Mouse (Mus musculus) MEL (cell line): Measurements from ENCODE around the gene Creb1. TPM values are rescaled to one million over a fixed set of nuclear protein-coding genes. Genes with fewer than 3 reads are reported as not detected.

Source experiments
- DNase-seq: peaks from one replicate; pipeline ENCODE4 v3.0.0; 2011; ENCODE audit warnings: low read depth, low spot score
- H3K27ac ChIP-seq: 2 replicates; pipeline ENCODE4 v1.5.1; 2012; ENCODE audit warnings: low read depth, mild to moderate bottlenecking, control low read depth, low read length, moderate library complexity; ENCODE audit not compliant: control insufficient read depth
- H3K27me3 ChIP-seq, 2 experiments: fragments of 150-350 bp in 1 of 2; sonication (generic) in 1 of 2; 2 replicates each; pipeline ENCODE4 v1.6.1; 2012; ENCODE audit warnings: low read length in 2 of 2, mild to moderate bottlenecking in 2 of 2, improper control_type of control experiment in 1 of 2, moderate library complexity in 1 of 2; ENCODE audit not compliant: insufficient read depth in 2 of 2, control insufficient read depth in 1 of 2
- H3K36me3 ChIP-seq, 2 experiments: 2 replicates each; pipeline ENCODE4 v1.6.1; 2012 to 2014; ENCODE audit warnings: low read length in 2 of 2, improper control_type of control experiment in 1 of 2, inconsistent platforms in 1 of 2, mild to moderate bottlenecking in 1 of 2; ENCODE audit not compliant: insufficient read depth in 2 of 2, control insufficient read depth in 1 of 2
- H3K4me1 ChIP-seq, 2 experiments: fragments of 150-350 bp in 1 of 2; sonication (generic) in 1 of 2; 2 replicates each; pipeline ENCODE4 v1.6.1; 2012; ENCODE audit warnings: low read length in 2 of 2, improper control_type of control experiment in 1 of 2, mild to moderate bottlenecking in 1 of 2; ENCODE audit not compliant: insufficient read depth in 2 of 2, control insufficient read depth in 1 of 2
- H3K4me3 ChIP-seq, 2 experiments: fragments of 150-350 bp in 1 of 2; sonication (generic) in 1 of 2; 2 replicates each; pipeline ENCODE4 v1.5.1; 2012; ENCODE audit warnings: low read depth in 2 of 2, low read length in 2 of 2, mild to moderate bottlenecking in 2 of 2, moderate library complexity in 2 of 2, control low read depth in 1 of 2, improper control_type of control experiment in 1 of 2; ENCODE audit not compliant: control insufficient read depth in 1 of 2, insufficient read depth in 1 of 2
- H3K79me2 ChIP-seq: 2 replicates; pipeline ENCODE4 v1.6.1; 2012; ENCODE audit warnings: mild to moderate bottlenecking, low read length, moderate library complexity; ENCODE audit not compliant: control insufficient read depth, poor library complexity, insufficient read depth
- H3K9ac ChIP-seq: 2 replicates; pipeline ENCODE4 v1.6.1; 2012; ENCODE audit warnings: low read depth, mild to moderate bottlenecking, control low read depth, low read length, moderate library complexity; ENCODE audit not compliant: control insufficient read depth, poor library complexity, severe bottlenecking
- H3K9me3 ChIP-seq: fragments of 150-350 bp; sonication (generic); replicated peaks from 2 replicates; pipeline ENCODE4 v1.6.1; 2012; ENCODE audit warnings: mild to moderate bottlenecking, low read length, improper control_type of control experiment, moderate library complexity; ENCODE audit not compliant: insufficient read depth
- BHLHE40 ChIP-seq: IDR thresholded peaks from 2 replicates; pipeline ENCODE4 v1.6.1; 2012; ENCODE audit warnings: low read depth, mild to moderate bottlenecking, inconsistent platforms, low read length, improper control_type of control experiment, borderline replicate concordance
- CHD1 ChIP-seq: IDR thresholded peaks from 2 replicates; pipeline ENCODE4 v1.6.1; 2012; ENCODE audit warnings: low read depth, mild to moderate bottlenecking, inconsistent platforms, low read length, improper control_type of control experiment
- CHD2 ChIP-seq: IDR thresholded peaks from 2 replicates; pipeline ENCODE4 v1.6.1; 2011; ENCODE audit warnings: low read length, improper control_type of control experiment
- CTCF ChIP-seq, 3 experiments: IDR thresholded peaks in 2 of 3; conservative IDR thresholded peaks in 1 of 3; 2 replicates each; pipeline ENCODE4 v1.5.1; 2011 to 2012; ENCODE audit warnings: low read length in 3 of 3, low read depth in 2 of 3, mild to moderate bottlenecking in 2 of 3, improper control_type of control experiment in 1 of 3, inconsistent platforms in 1 of 3, mixed read lengths in 1 of 3, moderate library complexity in 1 of 3; ENCODE audit not compliant: control insufficient read depth in 1 of 3, insufficient read depth in 1 of 3, poor library complexity in 1 of 3, severe bottlenecking in 1 of 3
- E2F4 ChIP-seq: IDR thresholded peaks from 2 replicates; pipeline ENCODE4 v1.6.1; 2011; ENCODE audit warnings: low read depth, low read length, improper control_type of control experiment, borderline replicate concordance
- ELF1 ChIP-seq: IDR thresholded peaks from 2 replicates; pipeline ENCODE4 v1.6.1; 2014; ENCODE audit warnings: low read depth, mild to moderate bottlenecking, inconsistent platforms, low read length, improper control_type of control experiment, moderate library complexity
- EP300 ChIP-seq, 2 experiments: IDR thresholded peaks; 2 replicates each; pipeline ENCODE4 v1.6.1; 2011; ENCODE audit warnings: improper control_type of control experiment in 2 of 2, low read length in 2 of 2, low read depth in 1 of 2, mild to moderate bottlenecking in 1 of 2
- GATA1 ChIP-seq: IDR thresholded peaks from 2 replicates; pipeline ENCODE4 v1.6.1; 2011; ENCODE audit warnings: low read depth, low read length, improper control_type of control experiment
- HCFC1 ChIP-seq: IDR thresholded peaks from 2 replicates; pipeline ENCODE4 v1.6.1; 2012; ENCODE audit warnings: low read depth, mild to moderate bottlenecking, inconsistent platforms, low read length, improper control_type of control experiment, moderate library complexity
- JUND ChIP-seq: IDR thresholded peaks from 2 replicates; pipeline ENCODE4 v1.6.1; 2011; ENCODE audit warnings: low read depth, mild to moderate bottlenecking, improper control_type of control experiment, low read length
- MAX ChIP-seq: IDR thresholded peaks from 2 replicates; pipeline ENCODE4 v1.6.1; 2011; ENCODE audit warnings: low read length, improper control_type of control experiment
- MAZ ChIP-seq: IDR thresholded peaks from 2 replicates; pipeline ENCODE4 v1.6.1; 2012; ENCODE audit warnings: low read depth, mild to moderate bottlenecking, inconsistent platforms, low read length, improper control_type of control experiment
- MEF2A ChIP-seq: IDR thresholded peaks from 2 replicates; pipeline ENCODE4 v1.6.1; 2014; ENCODE audit warnings: low read depth, mild to moderate bottlenecking, inconsistent platforms, low read length, improper control_type of control experiment; ENCODE audit not compliant: poor library complexity, insufficient replicate concordance, severe bottlenecking; ENCODE audit errors: extremely low read depth
- MYC ChIP-seq: IDR thresholded peaks from 2 replicates; pipeline ENCODE4 v1.6.1; 2011; ENCODE audit warnings: low read depth, mild to moderate bottlenecking, low read length, improper control_type of control experiment, moderate library complexity
- POLR2A ChIP-seq, 2 experiments: IDR thresholded peaks; 2 replicates each; pipeline ENCODE4 v1.6.1; 2011 to 2012; ENCODE audit warnings: low read length in 2 of 2, mild to moderate bottlenecking in 2 of 2, control low read depth in 1 of 2, improper control_type of control experiment in 1 of 2, low read depth in 1 of 2, moderate library complexity in 1 of 2; ENCODE audit not compliant: control insufficient read depth in 1 of 2, insufficient read depth in 1 of 2, poor library complexity in 1 of 2
- POLR2AphosphoS2 ChIP-seq: IDR thresholded peaks from 2 replicates; pipeline ENCODE4 v1.6.1; 2011; ENCODE audit warnings: low read length, improper control_type of control experiment
- POLR2AphosphoS5 ChIP-seq: IDR thresholded peaks from 2 replicates; pipeline ENCODE4 v1.6.1; 2012; ENCODE audit warnings: low read depth, borderline replicate concordance, mild to moderate bottlenecking, inconsistent platforms, low read length, moderate library complexity, mixed read lengths
- RCOR1 ChIP-seq: IDR thresholded peaks from 2 replicates; pipeline ENCODE4 v1.6.1; 2012; ENCODE audit warnings: low read depth, mild to moderate bottlenecking, inconsistent platforms, low read length, improper control_type of control experiment
- SMC3 ChIP-seq: IDR thresholded peaks from 2 replicates; pipeline ENCODE4 v1.6.1; 2011; ENCODE audit warnings: low read depth, low read length, improper control_type of control experiment
- TBP ChIP-seq: IDR thresholded peaks from 2 replicates; pipeline ENCODE4 v1.8.0; 2011; ENCODE audit warnings: low read depth, low read length, improper control_type of control experiment
- TCF12 ChIP-seq: IDR thresholded peaks from 2 replicates; pipeline ENCODE4 v1.6.1; 2014; ENCODE audit warnings: low read depth, mild to moderate bottlenecking, inconsistent platforms, low read length, improper control_type of control experiment, moderate library complexity
- UBTF ChIP-seq: IDR thresholded peaks from 2 replicates; pipeline ENCODE4 v1.6.1; 2012; ENCODE audit warnings: low read depth, mild to moderate bottlenecking, inconsistent platforms, low read length, improper control_type of control experiment, moderate library complexity, borderline replicate concordance; ENCODE audit not compliant: insufficient read depth
- USF1 ChIP-seq: IDR thresholded peaks from 2 replicates; pipeline ENCODE4 v1.6.1; 2014; ENCODE audit warnings: low read depth, mild to moderate bottlenecking, inconsistent platforms, low read length, improper control_type of control experiment, moderate library complexity
- ZC3H11A ChIP-seq: IDR thresholded peaks from 2 replicates; pipeline ENCODE4 v1.6.1; 2012; ENCODE audit warnings: low read depth, mild to moderate bottlenecking, inconsistent platforms, low read length, improper control_type of control experiment
- ZKSCAN1 ChIP-seq: IDR thresholded peaks from 2 replicates; pipeline ENCODE4 v1.6.1; 2012; ENCODE audit warnings: low read depth, mild to moderate bottlenecking, inconsistent platforms, low read length, improper control_type of control experiment, moderate library complexity
- ZNF384 ChIP-seq: IDR thresholded peaks from 2 replicates; pipeline ENCODE4 v1.6.1; 2012; ENCODE audit warnings: low read depth, mild to moderate bottlenecking, inconsistent platforms, low read length, improper control_type of control experiment
- polyA plus RNA-seq, 2 experiments: library from polyadenylated mRNA; stranded (reverse) in 1 of 2; unstranded in 1 of 2; fragments of >175 nt in 1 of 2; fragments of >200 nt in 1 of 2; gene quantifications; 2 replicates each; pipeline versions ENCODE4 v1.2.1 to v1.2.4; 2012; ENCODE audit warnings: low replicate concordance in 2 of 2, low read depth in 1 of 2; ENCODE audit not compliant: insufficient read length in 2 of 2, insufficient read depth in 1 of 2, missing spikeins in 1 of 2
- total RNA-seq: library from RNA; depleted of rRNA; stranded (reverse); fragments of 300-350 nt; gene quantifications from 2 replicates; pipeline ENCODE4 v1.2.3, GENCODE M21; 2012

The Creb1 gene
- total and polyA plus RNA-seq, 3 experiments = 21.8 to 49.1 (median 22.8) TPM

DNA sequence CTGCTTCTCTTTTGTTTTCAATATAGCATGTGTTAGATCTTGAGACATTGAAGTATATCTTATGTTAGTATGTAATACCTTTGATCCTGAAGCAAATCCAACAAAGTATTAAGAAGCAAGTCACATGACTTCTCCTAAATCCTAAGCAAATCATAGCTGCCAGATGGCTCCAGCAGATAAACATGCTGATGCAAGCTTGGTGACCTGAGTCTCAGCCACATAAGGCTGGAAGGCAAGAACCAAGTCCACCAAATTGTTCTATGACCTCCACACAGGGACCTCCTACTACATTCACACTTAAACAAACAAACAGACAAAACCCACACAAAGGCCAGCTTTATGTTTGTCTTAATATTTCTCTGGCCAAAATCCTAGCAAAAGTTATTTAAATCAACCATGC, 35.8 kb downstream of the Creb1 start:
- peaks cover 0 to 13% of the 10 kb centered on the region in 2 experiments; a peak in 2 of 4 replicates for H3K36me3 ChIP-seq
- TF ChIP-seq CTCF (IDR thresholded peaks at IDR 0.05 in 2 of 3, conservative IDR thresholded peaks at IDR 0.05 in 1 of 3; ENCODE audit: control insufficient read depth in 1 of 3, insufficient read depth in 1 of 3, low read depth in 2 of 3, low read length in 3 of 3, poor library complexity in 1 of 3, severe bottlenecking in 1 of 3) (no peak), MAX (no peak), USF1 (peak; percentile 41; the same call in 1 of the 2 replicates), MYC (no peak), POLR2AphosphoS2 (no peak)

DNA sequence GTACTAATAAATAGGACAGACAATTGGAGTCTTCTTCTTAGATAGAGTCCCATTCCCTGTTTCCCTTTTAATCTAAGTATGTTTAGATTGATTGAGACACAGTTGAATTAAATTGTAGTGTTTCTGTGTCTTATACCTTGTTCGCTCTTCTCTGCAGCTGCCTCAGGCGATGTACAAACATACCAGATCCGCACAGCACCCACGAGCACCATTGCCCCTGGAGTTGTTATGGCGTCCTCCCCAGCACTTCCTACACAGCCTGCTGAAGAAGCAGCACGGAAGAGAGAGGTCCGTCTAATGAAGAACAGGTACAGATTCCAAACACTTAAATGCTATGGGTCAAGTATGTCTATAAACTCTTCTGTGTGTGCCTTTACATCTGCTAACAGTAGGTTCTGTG, 43.6 kb downstream of the Creb1 start:
- Histone ChIP-seq H3K27ac (no peak overlapping the region), H3K9ac (no peak overlapping the region), H3K27me3 (no peaks in the 10 kb centered on the region), H3K4me1 (no peaks in the 10 kb centered on the region), H3K36me3 (peaks cover 0 to 35% of the 10 kb centered on the region in 2 experiments; a peak in 2 of 4 replicates), H3K79me2 (no peaks in the 10 kb centered on the region), H3K4me3 (no peak overlapping the region), H3K9me3 (no peaks in the 10 kb centered on the region)
- no peak for DNase-seq
- no peak for TF ChIP-seq USF1
- TF ChIP-seq POLR2AphosphoS5 = no peak
- no peak for TF ChIP-seq UBTF
- no peak for TF ChIP-seq MEF2A

More for the DNA sequence above, 35.8 kb downstream of the Creb1 start:
- DNase-seq = no peak
- Histone ChIP-seq H3K27me3 (no peaks in the 10 kb centered on the region), H3K9ac (no peak overlapping the region), H3K4me3 (no peak overlapping the region), H3K9me3 (no peaks in the 10 kb centered on the region), H3K27ac (no peak overlapping the region), H3K79me2 (no peaks in the 10 kb centered on the region), H3K4me1 (no peaks in the 10 kb centered on the region)

DNA sequence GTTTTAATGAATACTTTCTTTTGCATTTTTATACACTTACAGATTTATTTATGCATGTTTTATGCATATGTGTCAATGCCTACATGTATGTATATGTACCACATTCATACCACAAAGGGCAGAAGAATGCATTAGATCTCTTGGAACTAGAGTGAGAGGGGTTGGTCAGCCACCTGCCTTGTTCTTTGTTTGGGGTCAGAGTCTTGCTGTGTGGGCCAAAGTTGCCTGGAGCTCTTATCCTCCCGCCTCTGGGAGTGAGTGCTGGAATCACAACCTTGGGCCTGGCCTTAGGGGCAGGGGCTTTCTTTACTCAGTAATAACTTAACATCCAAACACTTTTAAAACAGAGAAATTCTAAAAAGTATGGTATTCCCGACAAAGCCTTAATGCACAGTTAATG, 44.3 kb downstream of the Creb1 start:
- no peak overlapping the region for H3K4me3 ChIP-seq
- H3K36me3 ChIP-seq = peaks cover 0 to 32% of the 10 kb centered on the region in 2 experiments; a peak in 2 of 4 replicates
- no peak overlapping the region for H3K27ac ChIP-seq
- H3K9ac ChIP-seq = no peak overlapping the region
- no peak for TF ChIP-seq POLR2AphosphoS2
- no peak for TF ChIP-seq ZKSCAN1
- no peak for TF ChIP-seq MAX
- no peak for TF ChIP-seq EP300 (IDR thresholded peaks at IDR 0.05; ENCODE audit: low read depth in 1 of 2, low read length in 2 of 2)
- no peak for TF ChIP-seq GATA1
- TF ChIP-seq RCOR1 = no peak
- TF ChIP-seq CHD2 = no peak
- no peak for TF ChIP-seq POLR2A (IDR thresholded peaks at IDR 0.05; ENCODE audit: control insufficient read depth in 1 of 2, insufficient read depth in 1 of 2, low read depth in 1 of 2, low read length in 2 of 2, poor library complexity in 1 of 2)
- no peak for TF ChIP-seq ELF1
- TF ChIP-seq E2F4 = no peak
- no peak for TF ChIP-seq ZC3H11A
- TF ChIP-seq JUND = no peak
- no peak for TF ChIP-seq ZNF384
- no peak for TF ChIP-seq TBP
- TF ChIP-seq MAZ = no peak
- no peak for TF ChIP-seq TCF12
- no peak for TF ChIP-seq SMC3
- TF ChIP-seq BHLHE40 = no peak
- TF ChIP-seq HCFC1 = no peak
- TF ChIP-seq CHD1 = no peak
- H3K4me1 ChIP-seq = no peaks in the 10 kb centered on the region
- no peak for DNase-seq
- H3K9me3 ChIP-seq = no peaks in the 10 kb centered on the region
- no peaks in the 10 kb centered on the region for H3K27me3 ChIP-seq
- H3K79me2 ChIP-seq = no peaks in the 10 kb centered on the region
